Mouse (Mus musculus): ENCODE measurements around the gene Gm266. TPM values are rescaled to one million over a fixed set of nuclear protein-coding genes. Genes with fewer than 3 reads are reported as not detected.

Gene Gm266
- total RNA-seq, 2 experiments from 2014 or later: 5.2 to 6.1 TPM

DNA sequence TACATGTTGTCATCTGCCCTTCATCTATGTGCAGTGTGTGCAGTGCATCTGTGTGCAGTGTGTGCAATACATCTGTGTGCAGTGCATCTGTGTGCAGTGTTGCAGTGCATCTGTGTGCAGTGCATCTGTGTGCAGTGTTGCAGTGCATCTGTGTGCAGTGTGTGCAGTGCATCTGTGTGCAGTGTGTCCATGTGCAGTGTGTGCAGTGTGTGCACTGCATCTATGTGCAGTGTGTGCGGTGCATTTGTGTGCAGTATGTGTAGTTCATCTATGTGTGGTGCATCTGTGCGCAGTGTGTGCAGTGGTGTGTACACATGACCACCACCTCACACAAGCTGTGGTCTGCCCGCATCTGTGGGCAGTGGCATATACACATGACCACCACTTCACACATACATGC lies 19.3 kb downstream of the Gm266 start:
- DNase-seq (ENCODE audit: low spot score in 2 of 2): no peak
- Histone ChIP-seq H3K27ac (no peak overlapping the region), H3K4me3 (no peak overlapping the region)
- no peak for TF ChIP-seq CTCF (conservative IDR thresholded peaks at IDR 0.05)

DNA sequence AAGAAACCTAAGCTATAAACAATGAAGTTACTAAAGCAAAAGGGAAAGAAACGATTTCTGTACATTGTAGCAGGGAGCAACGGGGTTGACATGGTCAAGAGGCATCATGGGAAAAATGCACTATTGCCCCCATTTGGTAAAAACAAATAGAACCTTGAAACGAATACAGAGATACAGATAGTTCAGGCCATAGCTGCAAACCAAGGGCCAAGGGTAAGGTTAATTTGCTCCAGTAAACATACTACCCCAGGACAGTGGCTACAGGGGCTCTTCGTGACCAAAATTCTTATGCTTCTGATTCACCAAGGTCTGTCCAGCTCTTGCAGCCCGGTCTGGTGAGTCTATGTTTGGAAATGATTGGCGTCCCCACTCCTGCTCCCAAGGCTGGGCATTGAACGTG lies 22.1 kb downstream of the Gm266 start:
- no peak overlapping the region for H3K27ac ChIP-seq
- DNase-seq (ENCODE audit: low spot score in 2 of 2): no peak
- no peak for TF ChIP-seq CTCF (conservative IDR thresholded peaks at IDR 0.05)
- no peak overlapping the region for H3K4me3 ChIP-seq

DNA sequence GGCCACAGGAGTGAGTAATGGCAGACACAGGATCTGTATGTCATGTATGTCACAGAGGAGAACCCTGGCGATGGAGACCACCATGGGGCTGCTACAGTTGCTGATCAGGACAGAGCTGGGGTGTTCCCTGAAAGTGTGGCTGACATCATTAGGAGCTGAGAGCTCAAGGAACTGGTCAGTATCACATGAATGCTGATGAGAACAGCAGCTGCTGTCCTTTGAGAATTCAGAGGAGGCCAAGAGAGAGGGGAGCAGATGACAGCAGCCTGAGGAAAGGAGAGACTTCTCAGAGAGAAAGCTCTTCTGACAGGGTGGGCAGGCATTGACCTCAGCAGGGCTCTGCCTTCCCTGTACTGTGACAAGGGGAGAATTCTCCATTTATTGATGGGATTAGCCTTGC lies 27.9 kb downstream of the Gm266 start:
- no peak for DNase-seq (ENCODE audit: low spot score in 2 of 2)
- no peak for TF ChIP-seq CTCF (conservative IDR thresholded peaks at IDR 0.05)
- Histone ChIP-seq H3K27ac (no peak overlapping the region), H3K4me3 (no peak overlapping the region)

DNA sequence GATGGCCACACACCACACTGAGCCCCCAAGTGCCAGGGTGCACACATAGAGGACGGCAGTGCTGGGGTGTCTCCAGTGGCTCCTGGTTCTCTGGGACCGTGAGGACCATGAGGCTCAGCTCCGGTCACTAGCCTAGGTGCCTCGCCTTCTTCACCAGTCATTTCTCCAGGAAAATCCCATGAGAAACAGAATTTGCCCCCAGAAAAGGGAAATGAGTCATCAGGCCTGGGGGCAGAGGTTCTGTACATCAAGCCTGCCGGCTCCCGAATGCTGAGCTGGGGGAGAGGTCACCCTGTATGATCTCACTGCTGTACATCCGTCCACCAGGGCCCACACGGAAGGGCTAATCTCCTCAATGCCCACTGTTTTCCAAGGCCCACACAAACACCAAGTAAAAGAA lies 29.8 kb downstream of the Gm266 start:
- TF ChIP-seq CTCF (conservative IDR thresholded peaks at IDR 0.05): no peak
- no peak overlapping the region for H3K27ac ChIP-seq
- no peak for DNase-seq (ENCODE audit: low spot score in 2 of 2)
- no peak overlapping the region for H3K4me3 ChIP-seq

DNA sequence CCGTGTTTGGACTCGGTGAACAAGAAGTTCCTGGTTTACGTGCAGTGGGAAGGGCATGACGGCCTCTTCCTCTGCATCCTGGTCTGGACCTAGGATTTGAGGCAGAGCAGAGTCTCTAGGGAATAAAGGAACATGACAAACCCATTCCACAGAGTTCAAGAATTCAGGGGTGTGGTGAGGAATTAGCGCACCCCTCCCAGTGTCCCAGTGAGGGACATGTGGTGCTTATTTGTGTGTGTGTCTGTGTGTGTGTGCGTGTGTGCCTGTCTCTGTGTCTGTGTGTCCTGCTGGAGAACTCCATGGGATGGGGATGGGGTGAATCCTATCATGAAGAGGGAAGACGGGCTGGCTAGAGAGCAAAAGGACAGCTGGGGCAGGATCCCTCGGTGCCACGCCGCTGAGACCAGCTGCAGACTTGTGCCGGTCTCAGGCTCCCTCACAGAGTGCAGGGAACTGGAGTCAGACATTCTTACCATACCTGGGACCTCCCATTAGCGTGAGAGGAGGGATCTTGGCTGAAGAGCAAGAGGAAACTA lies 30.2 kb downstream of the Gm266 start:
- DNase-seq (ENCODE audit: low spot score in 2 of 2): no peak
- no peak overlapping the region for H3K27ac ChIP-seq
- H3K4me3 ChIP-seq: no peak overlapping the region
- no peak for TF ChIP-seq CTCF (conservative IDR thresholded peaks at IDR 0.05)

DNA sequence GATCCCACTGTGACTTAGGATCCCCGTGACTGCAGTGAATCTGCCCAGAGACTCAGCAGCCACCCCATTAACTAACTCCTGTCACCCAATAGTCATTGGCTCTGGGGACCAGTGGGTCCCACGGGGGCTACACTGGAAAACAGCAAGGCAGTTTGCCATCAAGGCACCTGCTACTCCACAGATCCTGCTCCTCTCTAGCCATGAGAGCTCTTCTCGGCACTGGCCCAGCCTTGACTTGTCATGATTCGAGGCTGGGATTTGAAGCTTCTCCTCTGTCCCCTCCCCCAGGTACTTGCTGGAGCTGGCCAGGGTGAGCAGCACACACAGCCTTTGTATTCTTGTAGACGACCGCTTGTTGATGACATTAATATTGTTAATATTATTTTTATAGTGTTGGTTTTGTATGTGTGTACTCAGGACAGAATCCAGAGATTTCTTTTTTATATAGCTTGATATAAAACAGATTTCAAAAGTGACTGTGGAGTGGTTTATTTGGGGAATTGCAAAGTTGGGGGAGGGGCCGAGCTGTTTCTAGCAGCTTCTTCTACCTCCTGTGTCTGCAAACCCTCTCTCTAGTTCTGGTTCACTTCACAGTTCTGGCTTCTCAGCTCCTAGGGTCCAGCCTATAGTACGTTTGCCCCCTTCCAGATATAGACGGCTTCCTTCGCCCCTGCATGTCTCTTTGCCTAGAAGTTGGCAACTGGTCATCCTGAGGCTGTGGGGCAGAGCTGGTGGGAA lies 30.9 kb downstream of the Gm266 start:
- DNase-seq (ENCODE audit: low spot score in 2 of 2): no peak
- Histone ChIP-seq H3K4me3 (no peak overlapping the region), H3K27ac (no peak overlapping the region)
- no peak for TF ChIP-seq CTCF (conservative IDR thresholded peaks at IDR 0.05)

DNA sequence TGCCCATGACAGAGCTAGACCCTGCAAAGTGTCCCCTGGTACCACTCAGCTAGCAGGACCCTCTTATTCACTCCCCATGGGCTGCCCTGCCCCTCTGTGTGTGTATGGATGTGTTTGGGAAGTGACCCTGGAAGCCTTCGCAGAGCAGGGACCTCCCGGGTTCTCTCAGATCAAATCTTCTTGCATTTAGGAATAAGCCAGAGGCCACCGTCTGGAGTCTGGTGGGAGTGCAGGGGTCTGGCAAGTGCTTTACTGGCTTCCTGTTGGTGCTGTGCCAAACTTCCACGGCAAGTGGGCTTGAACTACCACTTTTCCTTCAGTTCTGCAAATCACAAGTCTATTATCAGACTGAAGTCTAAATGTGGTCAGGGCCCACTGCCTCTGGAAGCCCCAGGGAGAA lies 31.6 kb downstream of the Gm266 start:
- DNase-seq (ENCODE audit: low spot score in 2 of 2): no peak

DNA sequence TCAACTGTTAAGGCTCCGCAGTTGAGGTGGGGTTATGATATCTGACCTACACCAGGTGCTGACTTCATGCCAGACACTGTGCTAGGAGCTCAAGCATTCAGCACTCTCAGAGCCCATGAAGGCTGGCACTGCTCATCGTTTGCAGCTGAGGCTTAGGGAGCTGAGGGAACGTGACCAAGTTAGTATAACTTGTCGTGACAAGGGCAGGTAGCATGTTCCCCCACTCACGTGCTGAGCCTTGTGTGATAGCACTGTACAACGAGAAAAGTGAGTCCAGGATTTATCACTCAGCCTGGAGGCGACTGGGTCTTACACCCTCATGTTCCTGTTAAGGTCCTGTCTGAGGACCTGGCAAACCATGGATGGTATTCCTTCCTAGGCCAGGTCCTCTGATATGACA lies 34.1 kb downstream of the Gm266 start:
- no peak for DNase-seq (ENCODE audit: low spot score in 2 of 2)
- no peak overlapping the region for H3K27ac ChIP-seq

More for the DNA sequence above, 31.6 kb downstream of the Gm266 start:
- no peak overlapping the region for H3K27ac ChIP-seq
- TF ChIP-seq CTCF (conservative IDR thresholded peaks at IDR 0.05): no peak
- no peak overlapping the region for H3K4me3 ChIP-seq

DNA sequence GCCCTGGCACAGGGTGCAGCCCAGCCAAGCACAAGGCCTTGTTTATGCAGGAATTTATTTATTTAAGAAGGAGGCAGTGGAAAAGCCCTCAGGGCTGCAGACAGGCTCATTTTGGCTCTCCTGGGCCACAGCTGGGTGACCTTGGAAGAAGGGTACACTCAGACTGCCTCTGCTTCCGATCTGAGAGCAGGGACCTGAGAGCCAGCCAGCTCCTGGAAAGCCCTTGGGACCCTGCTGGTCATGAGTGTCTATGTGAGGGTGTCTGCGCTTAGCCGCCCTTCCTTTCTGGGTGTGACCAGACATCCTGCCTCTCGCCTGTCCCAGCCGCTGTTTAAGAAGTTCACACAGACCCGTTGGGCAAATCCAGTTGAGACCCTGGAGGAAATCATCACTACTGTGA lies 35.3 kb downstream of the Gm266 start:
- no peak for TF ChIP-seq CTCF (conservative IDR thresholded peaks at IDR 0.05)
- H3K4me3 ChIP-seq: no peak overlapping the region
- no peak for DNase-seq (ENCODE audit: low spot score in 2 of 2)
- no peak overlapping the region for H3K27ac ChIP-seq

More for the DNA sequence above, 34.1 kb downstream of the Gm266 start:
- TF ChIP-seq CTCF (conservative IDR thresholded peaks at IDR 0.05): no peak
- no peak overlapping the region for H3K4me3 ChIP-seq

DNA sequence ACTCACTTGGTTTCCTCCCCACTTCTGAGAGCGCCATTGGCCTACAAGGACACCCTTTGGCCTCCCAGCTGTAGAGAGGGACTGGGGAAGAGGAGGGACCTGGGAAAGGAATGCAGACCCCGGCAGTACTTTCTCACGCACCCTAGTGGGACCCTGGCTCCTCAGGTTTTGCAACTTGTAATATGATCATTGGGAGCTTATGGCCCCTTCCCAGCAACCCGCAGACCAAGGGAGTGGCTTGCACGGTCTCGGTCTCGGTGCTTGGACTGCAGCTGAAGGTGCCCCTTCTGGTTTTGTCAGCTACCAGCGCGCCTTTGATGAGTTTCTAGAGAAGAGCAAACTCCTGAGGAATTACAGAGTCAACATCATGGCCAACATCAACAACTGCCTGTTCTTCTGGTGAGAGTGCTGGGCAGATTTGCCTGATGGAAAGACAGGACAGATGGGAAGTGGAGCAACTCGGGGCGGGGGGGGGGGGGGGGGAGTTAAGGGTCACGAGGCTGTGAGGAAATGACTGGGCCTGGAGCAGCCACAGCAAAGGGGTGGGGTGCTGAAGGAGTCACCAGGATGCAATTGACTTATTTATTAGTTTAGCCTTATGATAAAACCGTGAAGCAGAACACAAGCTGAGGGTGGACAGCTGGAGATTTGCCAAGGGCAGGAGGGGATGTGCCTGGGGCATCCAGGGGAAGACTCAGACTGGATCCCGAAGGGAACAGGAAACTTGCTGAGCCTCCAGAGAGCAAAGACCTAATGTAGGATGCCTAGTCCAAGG lies 36.5 kb downstream of the Gm266 start:
- no peak for TF ChIP-seq CTCF (conservative IDR thresholded peaks at IDR 0.05)
- no peak for DNase-seq (ENCODE audit: low spot score in 2 of 2)
- Histone ChIP-seq H3K4me3 (no peak overlapping the region), H3K27ac (no peak overlapping the region)

DNA sequence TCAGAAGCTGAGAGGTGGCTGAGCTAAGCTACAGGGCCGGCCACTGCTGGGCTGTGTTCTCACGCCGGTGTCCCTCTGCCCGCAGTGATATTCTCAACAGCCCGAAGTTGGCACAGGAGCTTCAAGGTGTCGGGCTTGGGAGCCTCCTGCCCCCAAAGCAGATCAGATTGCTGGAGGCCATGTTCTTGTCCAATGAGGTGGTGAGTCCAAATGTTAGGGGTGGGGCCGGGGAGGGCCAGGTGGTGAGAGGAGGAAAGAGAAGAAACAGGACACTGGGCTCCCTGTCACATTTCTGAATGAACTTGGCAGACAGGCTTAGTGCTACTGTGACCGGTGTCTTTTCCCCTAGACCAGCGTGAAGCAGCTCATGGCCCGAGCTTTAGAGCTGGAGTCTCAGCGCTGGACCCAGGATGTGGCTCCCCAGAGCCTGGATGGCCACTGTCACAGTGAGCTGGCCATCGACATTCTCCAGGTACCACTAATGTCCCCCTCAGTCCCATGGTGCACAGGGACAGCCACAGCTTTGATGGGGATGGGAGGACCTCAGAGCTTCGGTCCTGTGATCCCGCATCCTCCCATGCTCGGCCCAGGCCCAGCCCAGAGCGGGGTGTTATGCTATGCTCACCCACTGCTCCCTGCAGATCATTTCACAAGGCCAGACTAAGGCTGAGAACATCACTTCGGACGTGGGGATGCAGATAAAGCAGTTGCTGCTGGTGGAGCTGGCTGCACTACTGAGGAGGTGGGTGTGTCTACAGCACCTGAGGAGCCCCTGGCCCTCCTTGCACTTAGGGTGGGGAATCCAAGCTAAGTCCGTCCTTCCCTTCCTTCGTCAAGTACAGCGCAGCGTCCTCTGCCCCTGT lies 37.5 kb downstream of the Gm266 start:
- no peak for TF ChIP-seq CTCF (conservative IDR thresholded peaks at IDR 0.05)
- DNase-seq (ENCODE audit: low spot score in 2 of 2): no peak
- Histone ChIP-seq H3K4me3 (no peak overlapping the region), H3K27ac (no peak overlapping the region)

DNA sequence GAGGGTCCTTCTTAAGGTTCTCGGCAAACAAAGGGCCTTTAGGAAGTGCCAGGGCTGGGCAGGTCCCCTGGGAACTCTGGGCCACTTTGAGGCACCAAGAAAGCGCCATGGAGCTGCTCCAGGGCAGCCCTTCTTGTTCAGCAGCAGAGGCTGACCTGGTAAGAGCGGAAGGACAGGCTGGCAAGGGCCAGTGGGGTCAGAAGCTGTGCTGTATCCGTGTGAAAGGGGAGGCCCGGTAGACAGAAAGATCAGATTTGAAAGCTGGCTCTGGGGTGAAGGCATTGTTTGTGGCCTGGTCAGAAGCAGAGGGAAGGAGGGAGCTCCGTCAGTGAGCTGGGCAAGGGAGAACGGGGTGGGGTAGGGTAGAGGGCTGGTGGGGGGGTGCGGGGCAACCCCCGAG lies 38.3 kb downstream of the Gm266 start:
- no peak overlapping the region for H3K4me3 ChIP-seq
- no peak for TF ChIP-seq CTCF (conservative IDR thresholded peaks at IDR 0.05)
- no peak overlapping the region for H3K27ac ChIP-seq
- no peak for DNase-seq (ENCODE audit: low spot score in 2 of 2)

DNA sequence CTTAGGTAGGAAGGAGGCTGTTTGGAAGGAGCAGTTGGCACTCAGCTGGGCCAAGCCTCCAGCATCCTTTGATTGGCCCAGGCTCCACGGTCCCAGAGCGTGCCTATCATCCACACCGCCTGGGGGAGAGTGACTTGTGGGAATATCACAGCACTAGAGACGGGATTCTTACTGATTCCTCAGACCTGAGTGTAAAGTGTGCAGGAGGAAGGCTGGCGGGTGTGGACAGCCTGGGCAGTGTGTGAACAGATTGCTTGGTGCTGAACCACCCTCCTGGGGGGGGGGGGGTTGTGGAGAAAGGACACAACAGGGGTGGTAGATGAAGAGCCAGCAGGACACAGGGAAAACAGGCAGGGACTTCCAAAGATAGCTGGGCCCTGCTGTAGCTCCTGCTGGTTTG lies 38.9 kb downstream of the Gm266 start:
- no peak for DNase-seq (ENCODE audit: low spot score in 2 of 2)
- Histone ChIP-seq H3K27ac (no peak overlapping the region), H3K4me3 (no peak overlapping the region)
- TF ChIP-seq CTCF (conservative IDR thresholded peaks at IDR 0.05): no peak
